Mouse (Mus musculus): ENCODE data around the gene Thpo.

GRCm38 (mm10) chr16:20705786-20706185 lies 28.5 kb downstream of the Thpo start:
- TF ChIP-seq KAT2A (conservative IDR thresholded peaks at IDR 0.05; ENCODE audit: low read depth, low read length) (no peak), CTCF (IDR thresholded peaks at IDR 0.05 in 2 of 3, conservative IDR thresholded peaks at IDR 0.05 in 1 of 3; ENCODE audit: control insufficient read depth in 1 of 3, insufficient read depth in 1 of 3, low read depth in 2 of 3, low read length in 3 of 3, poor library complexity in 1 of 3, severe bottlenecking in 1 of 3) (no peak), POLR2A (IDR thresholded peaks at IDR 0.05; ENCODE audit: control insufficient read depth in 1 of 2, insufficient read depth in 1 of 2, low read depth in 1 of 2, low read length in 2 of 2, poor library complexity in 1 of 2) (no peak)

All from MEL (cell line).